In genomic region chr11:40601572-40601909, GRCm38 (mm10) we compare ENCODE assay signal across 8 mouse cellular contexts.
DNase-seq lines count a peak whose midpoint lies in the region; ATAC-seq lines count a peak whose summit lies in the region.

No protein-coding gene starts in this region.

- peak; percentile 63 for DNase-seq in embryonic facial prominence, embryonic 11.5 days (ENCODE audit: low spot score)
- no peak for DNase-seq in embryonic facial prominence, embryonic 10.5 days (ENCODE audit: low spot score)
- DNase-seq in neural tube, embryonic 11.5 days (ENCODE audit: low spot score) = peak; percentile 33
- no peak for DNase-seq in neural tube, embryonic 10.5 days (ENCODE audit: extremely low spot score, low spot score)
- peak; percentile 76 for DNase-seq in cerebellum, adult 9-10 months
- peak; percentile 73 for DNase-seq in layer of hippocampus, adult 9-10 months (ENCODE audit: low spot score)

- no peaks in the 10 kb centered on the region for H3K9me3 ChIP-seq in embryonic facial prominence, embryonic 11.5 days (replicated peaks; ENCODE audit: control insufficient read depth, low read length)
- no peaks in the 10 kb centered on the region for H3K9me3 ChIP-seq in embryonic facial prominence, embryonic 10.5 days
- H3K9me3 ChIP-seq in neural tube, embryonic 11.5 days (ENCODE audit: control insufficient read depth, low read length) = no peaks in the 10 kb centered on the region
- no peaks in the 10 kb centered on the region for H3K9me3 ChIP-seq in neural tube, embryonic 14.5 days (ENCODE audit: control insufficient read depth, low read length)

- no peak overlapping the region for H3K4me2 ChIP-seq in embryonic facial prominence, embryonic 11.5 days (ENCODE audit: low read depth, low read length)
- H3K4me2 ChIP-seq in neural tube, embryonic 11.5 days (ENCODE audit: low read depth) = no peak overlapping the region
- H3K4me2 ChIP-seq in neural tube, embryonic 14.5 days (ENCODE audit: low read depth, low read length) = no peak overlapping the region

- ATAC-seq in embryonic facial prominence, embryonic 11.5 days (replicated peaks; ENCODE audit: insufficient number of reproducible peaks, low FRiP score, low TSS enrichment, low read depth) = no peak
- no peak for ATAC-seq in neural tube, embryonic 11.5 days (ENCODE audit: insufficient read depth, low FRiP score, low TSS enrichment)
- peak; percentile 49; the same call in 1 of the 2 replicates for ATAC-seq in neural tube, embryonic 14.5 days (ENCODE audit: low read depth)
- no peak; the same call in 1 of the 2 replicates for ATAC-seq in granulocyte monocyte progenitor cell, adult 5-6 weeks (replicated peaks; ENCODE audit: poor library complexity, severe bottlenecking)

- WGBS in embryonic facial prominence, embryonic 11.5 days = 0% methylated on average over 1 of the region's 1 CpGs
- 0% methylated on average over 1 of the region's 1 CpGs for WGBS in embryonic facial prominence, embryonic 10.5 days
- 0% methylated on average over 1 of the region's 1 CpGs for WGBS in neural tube, embryonic 11.5 days
- 0% methylated on average over 1 of the region's 1 CpGs for WGBS in neural tube, embryonic 14.5 days

- H3K4me1 ChIP-seq in embryonic facial prominence, embryonic 11.5 days (ENCODE audit: control insufficient read depth, insufficient read depth, low read length) = no peaks in the 10 kb centered on the region
- peaks cover 13% of the 10 kb centered on the region for H3K4me1 ChIP-seq in embryonic facial prominence, embryonic 10.5 days
- peaks cover 15% of the 10 kb centered on the region for H3K4me1 ChIP-seq in neural tube, embryonic 11.5 days (ENCODE audit: control insufficient read depth, insufficient read depth, low read length)
- H3K4me1 ChIP-seq in neural tube, embryonic 14.5 days (ENCODE audit: control insufficient read depth, insufficient read depth, low read length) = peaks cover 7% of the 10 kb centered on the region

- H3K27ac ChIP-seq in embryonic facial prominence, embryonic 11.5 days (replicated peaks; ENCODE audit: low read depth, low read length) = no peak overlapping the region
- H3K27ac ChIP-seq in embryonic facial prominence, embryonic 10.5 days (replicated peaks) = no peak overlapping the region
- H3K27ac ChIP-seq in neural tube, embryonic 11.5 days (ENCODE audit: low read depth, low read length) = no peak overlapping the region
- H3K27ac ChIP-seq in neural tube, embryonic 14.5 days (ENCODE audit: low read depth, low read length) = no peak overlapping the region

- no peak overlapping the region for H3K9ac ChIP-seq in embryonic facial prominence, embryonic 11.5 days (replicated peaks; ENCODE audit: low read length)
- H3K9ac ChIP-seq in neural tube, embryonic 11.5 days (ENCODE audit: low read length) = no peak overlapping the region
- H3K9ac ChIP-seq in neural tube, embryonic 14.5 days (replicated peaks; ENCODE audit: low read depth, low read length) = no peak overlapping the region

- no peak overlapping the region for H3K4me3 ChIP-seq in embryonic facial prominence, embryonic 11.5 days (ENCODE audit: low read depth, low read length)
- no peak overlapping the region for H3K4me3 ChIP-seq in embryonic facial prominence, embryonic 10.5 days
- H3K4me3 ChIP-seq in neural tube, embryonic 11.5 days (ENCODE audit: low read depth, low read length) = no peak overlapping the region
- H3K4me3 ChIP-seq in neural tube, embryonic 14.5 days (ENCODE audit: low read depth, low read length) = no peak overlapping the region

- H3K27me3 ChIP-seq in embryonic facial prominence, embryonic 11.5 days (ENCODE audit: control insufficient read depth, insufficient read depth, low read length) = no peaks in the 10 kb centered on the region
- H3K27me3 ChIP-seq in embryonic facial prominence, embryonic 10.5 days (replicated peaks; ENCODE audit: low read depth, poor library complexity, severe bottlenecking) = no peaks in the 10 kb centered on the region
- H3K27me3 ChIP-seq in neural tube, embryonic 11.5 days (ENCODE audit: control insufficient read depth, insufficient read depth, low read length) = no peaks in the 10 kb centered on the region
- H3K27me3 ChIP-seq in neural tube, embryonic 14.5 days (ENCODE audit: control insufficient read depth, insufficient read depth, low read length) = 0 out of 2 replicates have a peak, but pooled peaks cover 2% of the 10 kb centered on the region

- no peaks in the 10 kb centered on the region for H3K36me3 ChIP-seq in embryonic facial prominence, embryonic 11.5 days (replicated peaks; ENCODE audit: control insufficient read depth, insufficient read depth, low read depth, low read length)
- no peaks in the 10 kb centered on the region for H3K36me3 ChIP-seq in embryonic facial prominence, embryonic 10.5 days (replicated peaks)
- H3K36me3 ChIP-seq in neural tube, embryonic 11.5 days (ENCODE audit: control insufficient read depth, insufficient read depth, low read length) = no peaks in the 10 kb centered on the region
- no peaks in the 10 kb centered on the region for H3K36me3 ChIP-seq in neural tube, embryonic 14.5 days (ENCODE audit: control insufficient read depth, insufficient read depth, low read length)

Comparison
In these comparisons a context has a peak if more than half of its experiments do, and no peak if none do; other contexts are left out.
1. DNase-seq: peak in embryonic facial prominence, embryonic 11.5 days (single experiment), neural tube, embryonic 11.5 days (single experiment), cerebellum, adult 9-10 months (single experiment) and layer of hippocampus, adult 9-10 months (single experiment); none in embryonic facial prominence, embryonic 10.5 days (single experiment) and neural tube, embryonic 10.5 days (single experiment).